Mouse (Mus musculus) granulocyte monocyte progenitor cell, adult 5-6 weeks (primary cell): Measurements from ENCODE around the gene Olfr1432. TPM values are rescaled to one million over a fixed set of nuclear protein-coding genes. Genes with fewer than 3 reads are reported as not detected.
"Not testable (repeated sequence)": the region's sequence is repeated elsewhere in the genome, so short reads cannot be mapped to it uniquely, and the experiment has no call there.

ENCODE experiments used
- ATAC-seq: replicated peaks from 2 replicates; pipeline ENCODE4 v1.8.0; 2016; ENCODE audit warnings: mild to moderate bottlenecking, moderate TSS enrichment, inconsistent platforms; ENCODE audit not compliant: poor library complexity, severe bottlenecking
- total RNA-seq, 2 experiments: library from RNA; stranded (forward) in 1 of 2; stranded (reverse) in 1 of 2; fragments of 200-712, 200-1000 nt in 1 of 2; fragments of >200 nt in 1 of 2; fragmentation: Nextera tagmentation in 1 of 2; gene quantifications; 2 replicates each; pipeline ENCODE4 v1.2.3; 2014 to 2017

Gene Olfr1432
- total RNA-seq (2014; fragmentation: Nextera tagmentation) = not detected in 2 replicates
- not detected in 2 replicates for total RNA-seq (2017)

- not testable (repeated sequence) for ATAC-seq
Observed at GRCm38 (mm10) chr19:12232496-12232895, at the start of gene Olfr1432. Olfr1432 (minus strand) TSS chr19:12232596.

GRCm38 (mm10) chr19:12279554-12279953, 47.2 kb upstream of the Olfr1432 start, which contains the start of gene Olfr1434:
Olfr1434 (plus strand) TSS chr19:12279854.
- no peak for ATAC-seq

GRCm38 (mm10) chr19:12260732-12261131, 28.3 kb upstream of the Olfr1432 start, which contains the start of gene Olfr235:
Olfr235 (plus strand) TSS chr19:12261032.
- no peak for ATAC-seq

GRCm38 (mm10) chr19:12241559-12241958, 9.2 kb upstream of the Olfr1432 start, which contains the start of gene Olfr262:
Olfr262 (minus strand) TSS chr19:12241659.
- no peak for ATAC-seq

- no peak for ATAC-seq
Observed at GRCm38 (mm10) chr19:12200334-12200733, 32.1 kb downstream of the Olfr1432 start, which contains the start of gene Olfr1431. Olfr1431 (plus strand) TSS chr19:12200634.

- not testable (repeated sequence) for ATAC-seq
Observed at GRCm38 (mm10) chr19:12199076-12199475, 33.3 kb downstream of the Olfr1432 start.

Other genes with a start within 250 kb of the Olfr1432 start
- not detected in 2 replicates for gene Olfr1423, start 191.3 kb downstream of the Olfr1432 start, total RNA-seq (2014; fragmentation: Nextera tagmentation)
- gene Olfr1423, start 191.3 kb downstream of the Olfr1432 start, total RNA-seq (2017) = not detected in 2 replicates
- gene Olfr1424, start 169.9 kb downstream of the Olfr1432 start, total RNA-seq (2014; fragmentation: Nextera tagmentation) = not detected in 2 replicates
- gene Olfr1424, start 169.9 kb downstream of the Olfr1432 start, total RNA-seq (2017) = not detected in 2 replicates
- not detected in 2 replicates for gene Olfr1425, start 154.9 kb downstream of the Olfr1432 start, total RNA-seq (2014; fragmentation: Nextera tagmentation)
- gene Olfr1425, start 154.9 kb downstream of the Olfr1432 start, total RNA-seq (2017) = not detected in 2 replicates
- gene Olfr1426, start 140.6 kb downstream of the Olfr1432 start, total RNA-seq (2014; fragmentation: Nextera tagmentation) = not detected in 2 replicates
- not detected in 2 replicates for gene Olfr1426, start 140.6 kb downstream of the Olfr1432 start, total RNA-seq (2017)
- not detected in 2 replicates for gene Olfr1427, start 129.3 kb downstream of the Olfr1432 start, total RNA-seq (2014; fragmentation: Nextera tagmentation)
- not detected in 2 replicates for gene Olfr1427, start 129.3 kb downstream of the Olfr1432 start, total RNA-seq (2017)
- gene Olfr1428, start 116.7 kb downstream of the Olfr1432 start, total RNA-seq (2014; fragmentation: Nextera tagmentation) = not detected in 2 replicates
- not detected in 2 replicates for gene Olfr1428, start 116.7 kb downstream of the Olfr1432 start, total RNA-seq (2017)
- not detected in 2 replicates for gene Olfr76, start 109.4 kb downstream of the Olfr1432 start, total RNA-seq (2014; fragmentation: Nextera tagmentation)
- not detected in 2 replicates for gene Olfr76, start 109.4 kb downstream of the Olfr1432 start, total RNA-seq (2017)
- not detected in 2 replicates for gene Olfr1555-ps1, start 62.5 kb downstream of the Olfr1432 start, total RNA-seq (2014; fragmentation: Nextera tagmentation)
- not detected in 2 replicates for gene Olfr1555-ps1, start 62.5 kb downstream of the Olfr1432 start, total RNA-seq (2017)
- gene Olfr1431, start 32.0 kb downstream of the Olfr1432 start, total RNA-seq (2014; fragmentation: Nextera tagmentation) = not detected in 2 replicates
- gene Olfr1431, start 32.0 kb downstream of the Olfr1432 start, total RNA-seq (2017) = not detected in 2 replicates
- not detected in 2 replicates for gene Olfr262, start 9.1 kb upstream of the Olfr1432 start, total RNA-seq (2014; fragmentation: Nextera tagmentation)
- not detected in 2 replicates for gene Olfr262, start 9.1 kb upstream of the Olfr1432 start, total RNA-seq (2017)
- not detected in 2 replicates for gene Olfr235, start 28.4 kb upstream of the Olfr1432 start, total RNA-seq (2014; fragmentation: Nextera tagmentation)
- gene Olfr235, start 28.4 kb upstream of the Olfr1432 start, total RNA-seq (2017) = not detected in 2 replicates
- not detected in 2 replicates for gene Olfr1434, start 47.3 kb upstream of the Olfr1432 start, total RNA-seq (2014; fragmentation: Nextera tagmentation)
- gene Olfr1434, start 47.3 kb upstream of the Olfr1432 start, total RNA-seq (2017) = not detected in 2 replicates
- not detected in 2 replicates for gene Olfr1436, start 66.5 kb upstream of the Olfr1432 start, total RNA-seq (2014; fragmentation: Nextera tagmentation)
- not detected in 2 replicates for gene Olfr1436, start 66.5 kb upstream of the Olfr1432 start, total RNA-seq (2017)
- not detected in 2 replicates for gene Olfr1437, start 92.5 kb upstream of the Olfr1432 start, total RNA-seq (2014; fragmentation: Nextera tagmentation)
- gene Olfr1437, start 92.5 kb upstream of the Olfr1432 start, total RNA-seq (2017) = not detected in 2 replicates
- not detected in 2 replicates for gene Olfr1438-ps1, start 103.3 kb upstream of the Olfr1432 start, total RNA-seq (2014; fragmentation: Nextera tagmentation)
- gene Olfr1438-ps1, start 103.3 kb upstream of the Olfr1432 start, total RNA-seq (2017) = not detected in 2 replicates
- gene Olfr1440, start 154.7 kb upstream of the Olfr1432 start, total RNA-seq (2014; fragmentation: Nextera tagmentation) = not detected in 2 replicates
- gene Olfr1440, start 154.7 kb upstream of the Olfr1432 start, total RNA-seq (2017) = not detected in 2 replicates
- gene Olfr1441, start 184.8 kb upstream of the Olfr1432 start, total RNA-seq (2014; fragmentation: Nextera tagmentation) = not detected in 2 replicates
- not detected in 2 replicates for gene Olfr1441, start 184.8 kb upstream of the Olfr1432 start, total RNA-seq (2017)
- not detected in 2 replicates for gene Pfpl, start 195.3 kb upstream of the Olfr1432 start, total RNA-seq (2014; fragmentation: Nextera tagmentation)
- gene Pfpl, start 195.3 kb upstream of the Olfr1432 start, total RNA-seq (2017) = not detected in 2 replicates
- gene Mpeg1, start 228.2 kb upstream of the Olfr1432 start, total RNA-seq (2014; fragmentation: Nextera tagmentation) = 62.2 and 69.2 TPM in 2 replicates
- 53.0 and 54.8 TPM in 2 replicates for gene Mpeg1, start 228.2 kb upstream of the Olfr1432 start, total RNA-seq (2017)